Comparison of ENCODE assay signal across 9 mouse cellular contexts in genomic region chr3:20590143-20590542, GRCm38 (mm10).
DNase-seq lines count a peak whose midpoint lies in the region; ATAC-seq and TF ChIP-seq lines count a peak whose summit lies in the region.
"Had no signal": no experiment of that assay in that cellular context is flagged by ENCODE, and none has a peak within 500 bp of the region (broad histone marks: within the 10 kb centered on the region; RNA-seq: fewer than 3 reads in every experiment).

No protein-coding gene starts in this region.

- no peak overlapping the region for H3K9ac ChIP-seq in kidney, embryonic 15.5 days
- H3K9ac ChIP-seq: embryonic facial prominence, embryonic 15.5 days; liver, embryonic 15.5 days had no signal

- no peak overlapping the region for H3K27ac ChIP-seq in kidney, embryonic 15.5 days
- no peak overlapping the region for H3K27ac ChIP-seq in left cerebral cortex, adult 2 months
- H3K27ac ChIP-seq: embryonic facial prominence, embryonic 15.5 days; liver, embryonic 15.5 days had no signal

- 41% methylated on average over 2 of the region's 2 CpGs for WGBS in kidney, embryonic 15.5 days

- no peaks in the 10 kb centered on the region for H3K27me3 ChIP-seq in kidney, embryonic 15.5 days
- H3K27me3 ChIP-seq: embryonic facial prominence, embryonic 15.5 days; liver, embryonic 15.5 days had no signal

- H3K4me1 ChIP-seq in kidney, embryonic 15.5 days = no peaks in the 10 kb centered on the region
- H3K4me1 ChIP-seq: embryonic facial prominence, embryonic 15.5 days; liver, embryonic 15.5 days had no signal

- intact Hi-C loops in left cerebral cortex, adult 2 months (cut with DNase I) = loop anchor here (5.0 kb wide), 1 partner anchor 1602 kb away; no protein-coding TSS in a partner anchor

- peak; percentile 99 for TF ChIP-seq CTCF in left cerebral cortex, adult 2 months (IDR thresholded peaks at IDR 0.05)

- H3K36me3 ChIP-seq in kidney, embryonic 15.5 days = no peaks in the 10 kb centered on the region
- H3K36me3 ChIP-seq: embryonic facial prominence, embryonic 15.5 days; liver, embryonic 15.5 days had no signal

- no peaks in the 10 kb centered on the region for H3K9me3 ChIP-seq in kidney, embryonic 15.5 days (replicated peaks)
- H3K9me3 ChIP-seq: embryonic facial prominence, embryonic 15.5 days; liver, embryonic 15.5 days had no signal

- no peak overlapping the region for H3K4me2 ChIP-seq in kidney, embryonic 15.5 days
- H3K4me2 ChIP-seq: embryonic facial prominence, embryonic 15.5 days; liver, embryonic 15.5 days had no signal

- ATAC-seq in kidney, embryonic 15.5 days (replicated peaks; ENCODE audit: low FRiP score) = no peak

- no peak overlapping the region for H3K4me3 ChIP-seq in kidney, embryonic 15.5 days (replicated peaks)
- no peak overlapping the region for H3K4me3 ChIP-seq in left cerebral cortex, adult 2 months
- H3K4me3 ChIP-seq: embryonic facial prominence, embryonic 15.5 days; liver, embryonic 15.5 days had no signal

- DNase-seq in kidney, adult 18-20 months = peak; percentile 13
- peak; percentile 23 for DNase-seq in ES-CJ7 (ENCODE audit: low read depth, low spot score)
- DNase-seq in brain, embryonic 18.5 days (ENCODE audit: low read depth, low spot score) = peak; percentile 32
- peak; percentile 14 to 72 for DNase-seq in frontal cortex, postnatal 36 days (ENCODE audit: low spot score in 2 of 2)
- DNase-seq in left cerebral cortex, adult 2 months (ENCODE audit: extremely low spot score in 1 of 2, low spot score in 2 of 2) = peak; percentile 35 to 36
- peak; percentile 37 for DNase-seq in right cerebral cortex, postnatal 4 days
